Mouse (Mus musculus): ENCODE measurements around the gene Nono. TPM values are rescaled to one million over a fixed set of nuclear protein-coding genes. Genes with fewer than 3 reads are reported as not detected.

Gene Nono
- polyA plus RNA-seq, 1 experiment from 2014 or later = 237 TPM

- Histone ChIP-seq H3K9ac (replicated peaks; ENCODE audit: low read depth, low read length) (peak overlapping the region; percentile 59), H3K27me3 (ENCODE audit: control insufficient read depth, insufficient read depth, low read length) (no peaks in the 10 kb centered on the region), H3K9me3 (ENCODE audit: control insufficient read depth, low read length) (no peaks in the 10 kb centered on the region), H3K4me3 (ENCODE audit: low read depth, low read length) (peak overlapping the region; percentile 47), H3K4me1 (ENCODE audit: control insufficient read depth, insufficient read depth, low read length) (peaks cover 10% of the 10 kb centered on the region; the same call in 1 of the 2 replicates), H3K27ac (ENCODE audit: low read depth, low read length) (peak overlapping the region; percentile 74), H3K4me2 (ENCODE audit: low read depth, low read length) (peak overlapping the region; percentile 55), H3K36me3 (ENCODE audit: control insufficient read depth, insufficient read depth, low read length) (0 out of 2 replicates have a peak, but pooled peaks cover 3% of the 10 kb centered on the region)
- ATAC-seq (ENCODE audit: low read depth) = peak; percentile 48
- 22% methylated on average over 33 of the region's 36 CpGs for WGBS
Measured at GRCm38 (mm10) chrX:101418946-101419724, 10.0 kb upstream of the Nono start.

GRCm38 (mm10) chrX:101419725-101420699 is 9.1 kb upstream of the Nono start:
- peak overlapping the region; percentile 47 for H3K4me3 ChIP-seq (ENCODE audit: low read depth, low read length)
- H3K36me3 ChIP-seq (ENCODE audit: control insufficient read depth, insufficient read depth, low read length) = 0 out of 2 replicates have a peak, but pooled peaks cover 3% of the 10 kb centered on the region
- WGBS = 15% methylated on average over 45 of the region's 54 CpGs
- H3K27ac ChIP-seq (ENCODE audit: low read depth, low read length) = peak overlapping the region; percentile 74
- H3K9me3 ChIP-seq (ENCODE audit: control insufficient read depth, low read length) = no peaks in the 10 kb centered on the region
- peak overlapping the region; percentile 59 for H3K9ac ChIP-seq (replicated peaks; ENCODE audit: low read depth, low read length)
- peak overlapping the region; percentile 55 for H3K4me2 ChIP-seq (ENCODE audit: low read depth, low read length)
- peaks cover 10% of the 10 kb centered on the region; the same call in 1 of the 2 replicates for H3K4me1 ChIP-seq (ENCODE audit: control insufficient read depth, insufficient read depth, low read length)
- peak; percentile 96 for ATAC-seq (ENCODE audit: low read depth)
- no peaks in the 10 kb centered on the region for H3K27me3 ChIP-seq (ENCODE audit: control insufficient read depth, insufficient read depth, low read length)

- no peaks in the 10 kb centered on the region for H3K9me3 ChIP-seq (ENCODE audit: control insufficient read depth, low read length)
- H3K4me2 ChIP-seq (ENCODE audit: low read depth, low read length) = peak within 1 kb of the TSS; percentile 42
- H3K27me3 ChIP-seq (ENCODE audit: control insufficient read depth, insufficient read depth, low read length) = no peaks in the 10 kb centered on the region
- H3K27ac ChIP-seq (ENCODE audit: low read depth, low read length) = peak within 1 kb of the TSS; percentile 74
- H3K9ac ChIP-seq (replicated peaks; ENCODE audit: low read depth, low read length) = peak within 1 kb of the TSS; percentile 59
- 25% methylated on average over 4 of the region's 4 CpGs for WGBS
- H3K4me1 ChIP-seq (ENCODE audit: control insufficient read depth, insufficient read depth, low read length) = peaks cover 10% of the 10 kb centered on the region; the same call in 1 of the 2 replicates
- H3K4me3 ChIP-seq (ENCODE audit: low read depth, low read length) = peak within 1 kb of the TSS; percentile 47
- H3K36me3 ChIP-seq (ENCODE audit: control insufficient read depth, insufficient read depth, low read length) = no peaks in the 10 kb centered on the region
- no peak for ATAC-seq (ENCODE audit: low read depth)
Measured at GRCm38 (mm10) chrX:101420700-101421095, 8.4 kb upstream of the Nono start, which contains the start of gene Zmym3. Zmym3 (minus strand) TSS chrX:101420849.

DNA sequence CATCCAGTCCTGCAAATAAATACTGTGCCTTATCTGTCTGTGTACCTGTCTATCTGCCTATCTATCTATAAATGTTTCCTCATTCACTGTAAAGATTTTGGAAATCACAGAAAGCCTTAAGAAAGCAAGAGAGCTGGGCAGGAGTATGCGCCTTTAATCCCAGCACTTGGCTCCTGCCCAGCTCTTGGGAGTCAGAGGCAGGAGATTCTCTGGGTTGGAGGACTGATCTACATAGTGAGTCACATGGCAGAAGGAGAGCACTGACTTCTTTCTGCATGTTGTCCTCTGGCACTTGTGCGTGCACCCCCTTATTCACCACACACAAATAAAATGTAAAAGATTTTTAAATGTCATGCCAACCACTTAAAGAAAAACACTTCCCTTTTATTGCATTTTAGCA is 5.7 kb upstream of the Nono start:
- H3K27me3 ChIP-seq (ENCODE audit: control insufficient read depth, insufficient read depth, low read length) = no peaks in the 10 kb centered on the region
- H3K4me3 ChIP-seq (ENCODE audit: low read depth, low read length) = no peak overlapping the region
- no peak overlapping the region for H3K9ac ChIP-seq (replicated peaks; ENCODE audit: low read depth, low read length)
- H3K4me2 ChIP-seq (ENCODE audit: low read depth, low read length) = no peak overlapping the region
- H3K36me3 ChIP-seq (ENCODE audit: control insufficient read depth, insufficient read depth, low read length) = no peaks in the 10 kb centered on the region
- H3K27ac ChIP-seq (ENCODE audit: low read depth, low read length) = no peak overlapping the region
- WGBS = 87% methylated on average over 2 of the region's 2 CpGs
- H3K9me3 ChIP-seq (ENCODE audit: control insufficient read depth, low read length) = no peaks in the 10 kb centered on the region
- H3K4me1 ChIP-seq (ENCODE audit: control insufficient read depth, insufficient read depth, low read length) = peaks cover 3% of the 10 kb centered on the region; the same call in 1 of the 2 replicates
- no peak for ATAC-seq (ENCODE audit: low read depth)

GRCm38 (mm10) chrX:101427774-101428173 is 1.3 kb upstream of the Nono start:
- no peaks in the 10 kb centered on the region for H3K4me1 ChIP-seq (ENCODE audit: control insufficient read depth, insufficient read depth, low read length)
- no peaks in the 10 kb centered on the region for H3K27me3 ChIP-seq (ENCODE audit: control insufficient read depth, insufficient read depth, low read length)
- WGBS = 8% methylated on average over 1 of the region's 1 CpGs
- H3K4me2 ChIP-seq (ENCODE audit: low read depth, low read length) = no peak overlapping the region
- no peaks in the 10 kb centered on the region for H3K9me3 ChIP-seq (ENCODE audit: control insufficient read depth, low read length)
- ATAC-seq (ENCODE audit: low read depth) = no peak
- H3K27ac ChIP-seq (ENCODE audit: low read depth, low read length) = no peak overlapping the region
- H3K9ac ChIP-seq (replicated peaks; ENCODE audit: low read depth, low read length) = no peak overlapping the region
- H3K36me3 ChIP-seq (ENCODE audit: control insufficient read depth, insufficient read depth, low read length) = no peaks in the 10 kb centered on the region
- no peak overlapping the region for H3K4me3 ChIP-seq (ENCODE audit: low read depth, low read length)

DNA sequence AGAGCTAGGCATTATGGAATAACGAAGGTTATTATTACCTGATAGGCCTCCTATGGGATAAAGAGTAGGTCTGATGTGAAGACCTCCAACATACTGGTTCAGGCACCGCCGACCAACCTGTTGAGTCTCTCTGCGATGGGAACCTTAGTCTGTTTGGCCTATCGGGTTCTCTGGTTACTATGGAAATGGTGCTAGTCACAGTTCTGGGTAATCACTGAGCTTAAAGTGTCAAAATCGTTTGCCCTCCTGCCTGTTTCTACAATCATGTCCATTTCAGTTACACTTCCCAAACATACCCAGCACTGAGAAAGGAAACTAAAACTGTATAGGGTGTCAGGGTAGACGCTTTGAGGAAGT is 355 bp upstream of the Nono start:
- ATAC-seq (ENCODE audit: low read depth) = peak; percentile 7; the same call in 1 of the 2 replicates
- H3K36me3 ChIP-seq (ENCODE audit: control insufficient read depth, insufficient read depth, low read length) = no peaks in the 10 kb centered on the region
- WGBS = 23% methylated on average over 7 of the region's 7 CpGs

GRCm38 (mm10) chrX:101429976-101430375 is 858 bp downstream of the Nono start:
- H3K9me3 ChIP-seq (ENCODE audit: control insufficient read depth, low read length) = no peaks in the 10 kb centered on the region
- H3K4me2 ChIP-seq (ENCODE audit: low read depth, low read length) = peak overlapping the region; percentile 46
- H3K27me3 ChIP-seq (ENCODE audit: control insufficient read depth, insufficient read depth, low read length) = no peaks in the 10 kb centered on the region
- no peaks in the 10 kb centered on the region for H3K4me1 ChIP-seq (ENCODE audit: control insufficient read depth, insufficient read depth, low read length)
- peak overlapping the region; percentile 90 for H3K27ac ChIP-seq (ENCODE audit: low read depth, low read length)
- whole genome bisulfite sequencing = 19% methylated on average over 14 of the region's 14 CpGs
- no peaks in the 10 kb centered on the region for H3K36me3 ChIP-seq (ENCODE audit: control insufficient read depth, insufficient read depth, low read length)
- ATAC-seq (ENCODE audit: low read depth) = peak; percentile 56; the same call in 1 of the 2 replicates
- H3K9ac ChIP-seq (replicated peaks; ENCODE audit: low read depth, low read length) = peak overlapping the region; percentile 86
- H3K4me3 ChIP-seq (ENCODE audit: low read depth, low read length) = peak overlapping the region; percentile 56

More for the DNA sequence above, 355 bp upstream of the Nono start:
- peak overlapping the region; percentile 40 for H3K4me2 ChIP-seq (ENCODE audit: low read depth, low read length)
- peak overlapping the region; percentile 81 for H3K27ac ChIP-seq (ENCODE audit: low read depth, low read length)
- H3K9ac ChIP-seq (replicated peaks; ENCODE audit: low read depth, low read length) = no peak overlapping the region; the same call in 1 of the 2 replicates
- peak overlapping the region; percentile 56 for H3K4me3 ChIP-seq (ENCODE audit: low read depth, low read length)
- H3K27me3 ChIP-seq (ENCODE audit: control insufficient read depth, insufficient read depth, low read length) = no peaks in the 10 kb centered on the region
- no peaks in the 10 kb centered on the region for H3K9me3 ChIP-seq (ENCODE audit: control insufficient read depth, low read length)
- H3K4me1 ChIP-seq (ENCODE audit: control insufficient read depth, insufficient read depth, low read length) = no peaks in the 10 kb centered on the region

- peaks cover 6% of the 10 kb centered on the region; the same call in 1 of the 2 replicates for H3K36me3 ChIP-seq (ENCODE audit: control insufficient read depth, insufficient read depth, low read length)
- no peaks in the 10 kb centered on the region for H3K9me3 ChIP-seq (ENCODE audit: control insufficient read depth, low read length)
- H3K9ac ChIP-seq (replicated peaks; ENCODE audit: low read depth, low read length) = no peak within 1 kb of the TSS
- no peak for ATAC-seq (ENCODE audit: low read depth)
- no peak within 1 kb of the TSS for H3K4me3 ChIP-seq (ENCODE audit: low read depth, low read length)
- H3K4me2 ChIP-seq (ENCODE audit: low read depth, low read length) = no peak within 1 kb of the TSS
- H3K4me1 ChIP-seq (ENCODE audit: control insufficient read depth, insufficient read depth, low read length) = no peaks in the 10 kb centered on the region
- 68% methylated on average over 4 of the region's 4 CpGs for WGBS
- no peak within 1 kb of the TSS for H3K27ac ChIP-seq (ENCODE audit: low read depth, low read length)
- H3K27me3 ChIP-seq (ENCODE audit: control insufficient read depth, insufficient read depth, low read length) = no peaks in the 10 kb centered on the region
Measured at GRCm38 (mm10) chrX:101448886-101449475, 19.9 kb downstream of the Nono start, which contains the start of gene Itgb1bp2. Itgb1bp2 (plus strand) TSS chrX:101449088.

Data from neural tube, embryonic 14.5 days (tissue).